Mouse (Mus musculus): ENCODE results near the gene Aox2.

GRCm38 (mm10) chr1:58407321-58407720 is 129.2 kb downstream of the Aox2 start:
- TF ChIP-seq POLR2A (IDR thresholded peaks at IDR 0.05; ENCODE audit: control insufficient read depth in 1 of 2, insufficient read depth in 1 of 2, low read depth in 1 of 2, low read length in 2 of 2, poor library complexity in 1 of 2), result no peak
- TF ChIP-seq ZKSCAN1 (IDR thresholded peaks at IDR 0.05; ENCODE audit: low read depth, low read length), result no peak
- no peak for TF ChIP-seq SMC3 (IDR thresholded peaks at IDR 0.05; ENCODE audit: low read depth, low read length)
- no peak for TF ChIP-seq EP300 (IDR thresholded peaks at IDR 0.05; ENCODE audit: low read depth in 1 of 2, low read length in 2 of 2)
- TF ChIP-seq CTCF (IDR thresholded peaks at IDR 0.05 in 2 of 3, conservative IDR thresholded peaks at IDR 0.05 in 1 of 3; ENCODE audit: control insufficient read depth in 1 of 3, insufficient read depth in 1 of 3, low read depth in 2 of 3, low read length in 3 of 3, poor library complexity in 1 of 3, severe bottlenecking in 1 of 3), result no peak
- TF ChIP-seq MAZ (IDR thresholded peaks at IDR 0.05; ENCODE audit: low read depth, low read length), result no peak

All from MEL (cell line).